Mouse (Mus musculus) Patski (cell line): Measurements from ENCODE around the gene Nin. TPM values are rescaled to one million over a fixed set of nuclear protein-coding genes. Genes with fewer than 3 reads are reported as not detected.

Experiments used
- ATAC-seq: fragments of 100-300 bp; one replicate; pipeline ENCODE4 v1.8.0; 2021
- CTCF ChIA-PET: fragments of 350-600 bp; sonication (Branson Sonifier 250); formaldehyde crosslinking; loops from one replicate; lab custom pipeline; 2022; ENCODE audit warnings: inconsistent platforms; lab: Charles Lee
- POLR2A ChIA-PET: fragments of 350-600 bp; sonication (Branson Sonifier 250); formaldehyde crosslinking; loops from one replicate; lab custom pipeline; 2022; ENCODE audit warnings: antibody characterized with exemption, inconsistent platforms; lab: Charles Lee
- DNase-seq: peaks from one replicate; pipeline ENCODE4 v3.0.0-alpha.2; 2011; ENCODE audit warnings: low read depth, low spot score
- H3K27me3 ChIP-seq: fragments of 371-371 bp; one replicate; pipeline ENCODE4 v1.5.1; 2021
- CTCF ChIP-seq: fragments of 100-300 bp; IDR thresholded peaks from one replicate; pipeline ENCODE4 v1.5.1; 2021
- in situ Hi-C: fragments of 300-500 bp; cut with MboI; formaldehyde crosslinking; loops from 3 replicates; pipeline ENCODE4 v1.11.1; 2018; ENCODE audit warnings: low pct_unique_long_range_greater_than_20kb, mixed read lengths
- polyA plus RNA-seq: library from polyadenylated mRNA; unstranded; gene quantifications from one replicate; pipeline ENCODE4 v1.2.3, GENCODE M21; 2021

The Nin gene
- polyA plus RNA-seq, 1 experiment from 2014 or later: 29.7 TPM

DNA sequence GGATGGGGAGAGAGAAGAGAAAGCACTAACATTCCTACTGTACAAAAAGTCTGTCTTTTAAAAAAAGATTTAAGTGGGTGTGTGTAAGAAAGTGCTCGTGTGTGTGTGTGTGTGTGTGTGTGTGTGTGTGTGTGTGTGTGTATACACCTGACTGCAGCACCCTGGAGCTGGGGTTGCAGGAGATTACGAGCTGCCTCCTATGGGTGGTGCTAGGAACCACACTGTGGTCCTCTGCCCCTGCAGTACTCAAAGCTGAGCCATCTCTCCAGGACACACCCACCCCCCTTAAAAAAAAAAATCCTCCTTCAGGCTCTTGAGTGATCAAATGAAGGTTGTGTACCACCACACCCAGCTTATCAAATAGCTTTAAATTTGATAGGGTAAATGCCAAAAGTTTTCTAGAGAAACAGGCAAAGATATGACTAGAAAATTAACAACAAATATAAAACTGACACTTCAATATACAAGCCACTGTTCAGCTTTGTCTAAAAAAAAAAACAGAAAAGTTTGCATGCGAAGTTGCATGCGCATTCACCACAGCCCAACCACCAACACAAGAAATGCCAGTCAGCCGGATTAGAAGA is 27.6 kb upstream of the Nin start:
- in situ Hi-C loops: loop anchor here (5.0 kb wide), 3 partner anchors 74 to 214 kb away; no protein-coding TSS in a partner anchor
- TF ChIP-seq CTCF: no peak
- DNase-seq (no peak), ATAC-seq (no peak)
- POLR2A ChIA-PET: no interaction called here
- H3K27me3 ChIP-seq: no peaks in the 10 kb centered on the region
- CTCF ChIA-PET: no interaction called here

DNA sequence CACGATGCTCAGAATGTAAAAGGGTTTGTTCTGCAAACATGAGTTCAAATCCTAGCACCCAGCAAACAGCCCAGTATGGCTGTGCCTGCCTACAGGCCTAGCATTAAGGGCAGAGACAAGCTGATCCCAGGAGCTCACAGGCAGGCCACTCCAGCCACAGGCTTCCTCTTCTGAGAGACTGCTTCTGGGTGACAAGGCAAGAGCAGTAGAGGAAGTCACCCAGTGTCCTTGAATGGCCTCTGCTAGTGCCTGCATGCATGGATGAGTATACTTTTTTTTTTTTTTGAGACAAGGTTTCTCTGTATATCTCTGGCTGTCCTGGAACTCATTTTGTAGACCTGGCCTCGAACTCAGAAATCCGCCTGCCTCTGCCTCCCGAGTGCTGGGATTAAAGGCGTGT is 27.0 kb upstream of the Nin start:
- ATAC-seq (no peak), DNase-seq (no peak)
- in situ Hi-C loops: loop anchor here (5.0 kb wide), 3 partner anchors 73 to 213 kb away; no protein-coding TSS in a partner anchor
- H3K27me3 ChIP-seq: no peaks in the 10 kb centered on the region
- ChIA-PET CTCF (no interaction called here), POLR2A (interaction anchor here (0.6 kb wide), 1 partner anchor 24 kb away, joined by 3 read pairs; no protein-coding TSS in a partner anchor)
- TF ChIP-seq CTCF: no peak

DNA sequence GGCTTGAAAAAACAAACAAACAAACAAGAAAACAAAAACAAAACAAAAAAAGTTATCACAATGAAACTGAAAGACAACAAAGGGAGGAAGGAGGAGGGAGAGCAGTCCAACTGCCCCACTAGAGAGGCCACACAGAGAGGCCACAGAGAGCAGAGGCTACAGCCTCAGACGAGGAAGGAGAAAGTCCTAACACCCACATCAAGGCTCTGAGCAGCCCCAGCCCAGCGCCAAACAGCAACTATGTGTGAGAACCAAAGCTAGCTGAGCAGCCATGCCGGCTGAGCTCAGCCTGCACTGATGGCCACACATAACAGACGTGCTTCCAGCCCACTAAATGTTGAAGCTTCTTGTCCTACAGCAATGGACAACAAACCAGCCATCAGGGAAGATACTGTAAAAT is 26.4 kb upstream of the Nin start:
- in situ Hi-C loops: loop anchor here (5.0 kb wide), 3 partner anchors 73 to 213 kb away; no protein-coding TSS in a partner anchor
- TF ChIP-seq CTCF: no peak

DNA sequence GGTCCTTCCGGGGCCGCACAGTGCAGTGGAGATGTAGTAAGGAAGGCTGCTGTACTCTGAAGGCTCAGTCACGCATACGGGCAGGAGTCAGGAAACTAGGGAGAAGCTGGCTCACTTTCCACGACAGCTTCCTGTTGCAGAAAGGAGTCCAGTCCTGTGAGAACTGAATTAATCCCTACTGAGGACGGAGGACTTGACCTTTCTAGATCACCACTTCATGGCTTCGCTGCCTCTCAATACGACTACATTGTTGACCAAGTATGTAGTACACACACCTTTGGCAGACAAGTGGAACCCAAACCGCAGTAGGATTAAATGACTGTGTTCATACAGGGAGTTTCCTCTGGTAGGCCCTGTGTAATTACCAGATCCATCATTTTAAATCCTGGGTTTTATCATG is 24.1 kb upstream of the Nin start:
- no peak for TF ChIP-seq CTCF
- CTCF ChIA-PET: no interaction called here
- in situ Hi-C loops: no loop called here
- no peaks in the 10 kb centered on the region for H3K27me3 ChIP-seq
- POLR2A ChIA-PET: no interaction called here
- DNase-seq (peak; percentile 44), ATAC-seq (peak; percentile 26)

More for the DNA sequence above, 26.4 kb upstream of the Nin start:
- ChIA-PET CTCF (no interaction called here), POLR2A (interaction anchor here (0.6 kb wide), 2 partner anchors 25 to 35 kb away, joined by 3 read pairs; no protein-coding TSS in a partner anchor)
- ATAC-seq: no peak
- no peak for DNase-seq
- H3K27me3 ChIP-seq: no peaks in the 10 kb centered on the region

DNA sequence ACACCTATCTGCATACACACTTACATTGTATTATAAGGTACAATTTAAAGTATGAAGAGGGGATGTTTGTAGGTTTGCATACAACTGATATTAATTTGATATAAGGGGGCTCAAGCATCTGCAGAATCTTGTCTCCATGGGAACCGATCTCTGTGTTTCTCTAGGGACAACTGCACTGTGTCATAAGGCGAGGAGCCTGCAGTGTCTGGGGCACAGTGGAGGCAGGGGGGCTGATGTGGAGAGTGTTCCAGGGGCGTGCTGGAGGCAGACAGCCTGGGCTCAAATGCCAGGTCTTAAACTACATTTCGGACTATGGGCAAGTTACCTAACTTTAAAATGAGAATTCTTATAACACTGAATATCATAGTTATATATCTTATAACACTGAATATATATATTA is 23.6 kb upstream of the Nin start:
- CTCF ChIA-PET: interaction anchor here (1.2 kb wide), 1 partner anchor 9 kb away, joined by 4 read pairs; no protein-coding TSS in a partner anchor
- POLR2A ChIA-PET: interaction anchor here (0.6 kb wide), 1 partner anchor 70 kb away, joined by 3 read pairs; no protein-coding TSS in a partner anchor
- in situ Hi-C loops: no loop called here
- ATAC-seq (no peak), DNase-seq (no peak)
- no peaks in the 10 kb centered on the region for H3K27me3 ChIP-seq
- TF ChIP-seq CTCF: no peak

DNA sequence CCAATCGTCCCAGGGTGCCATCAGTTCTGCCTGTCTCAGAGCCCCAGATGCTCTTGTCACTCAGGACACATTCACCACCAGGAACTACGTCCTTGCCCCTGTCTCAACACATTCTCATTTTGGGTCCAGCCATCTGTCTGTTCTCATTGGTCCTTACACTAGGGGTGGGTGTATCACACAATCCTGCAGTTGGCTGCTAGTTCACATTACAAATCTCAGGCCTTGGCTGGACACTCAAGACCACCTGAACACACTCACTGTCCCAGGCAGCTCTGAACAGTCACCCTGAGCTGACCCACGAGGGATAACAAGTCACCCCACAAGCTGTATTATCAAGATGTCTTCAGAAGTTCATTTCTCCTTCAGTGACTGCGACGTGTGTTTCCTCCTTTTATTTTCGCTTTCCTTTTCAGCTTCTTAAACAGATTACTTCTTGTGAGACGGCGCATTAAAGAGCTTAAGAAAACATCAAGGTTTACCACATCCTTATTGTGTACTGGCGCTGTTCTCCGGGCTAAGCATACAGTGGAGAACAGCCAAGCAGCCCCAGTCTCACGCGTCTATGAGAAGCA is 22.8 kb upstream of the Nin start:
- no peak for TF ChIP-seq CTCF
- ChIA-PET POLR2A (interaction anchor here (0.6 kb wide), 1 partner anchor 69 kb away, joined by 3 read pairs; no protein-coding TSS in a partner anchor), CTCF (interaction anchor here (0.7 to 1.2 kb wide), 2 partner anchors 9 kb away, joined by 3 to 4 read pairs; no protein-coding TSS in a partner anchor)
- in situ Hi-C loops: no loop called here
- DNase-seq (no peak), ATAC-seq (no peak)
- H3K27me3 ChIP-seq: no peaks in the 10 kb centered on the region

DNA sequence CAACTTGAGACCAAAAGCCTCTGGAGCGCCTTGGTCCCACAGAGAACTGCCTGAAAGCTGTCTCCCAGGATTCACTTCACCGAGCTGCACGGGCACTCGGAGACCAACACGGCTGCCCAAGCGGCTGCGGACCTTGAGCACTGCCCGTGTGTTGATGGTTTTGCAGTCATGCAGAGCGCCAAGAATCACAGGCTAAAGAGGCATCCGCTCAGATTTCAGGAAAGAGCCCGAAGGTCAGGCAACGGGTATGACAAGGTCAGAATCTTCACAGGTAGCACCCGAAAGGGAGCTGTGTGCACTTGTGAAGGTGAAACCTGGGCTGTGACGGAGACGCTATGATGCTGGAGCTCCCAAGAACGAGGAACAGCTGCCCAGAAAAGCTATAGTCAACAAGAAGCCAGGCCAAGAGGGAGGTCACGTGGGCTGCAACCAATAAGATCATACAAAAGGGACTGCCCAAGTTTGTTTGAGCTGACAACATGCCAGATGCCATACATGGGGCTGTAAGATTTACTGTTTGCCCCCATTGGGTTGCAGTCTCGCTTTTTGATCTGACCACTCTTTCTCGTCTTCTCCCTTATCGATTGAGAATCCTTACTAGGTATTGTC is 21.2 kb upstream of the Nin start:
- no peak for ATAC-seq
- ChIA-PET POLR2A (no interaction called here), CTCF (no interaction called here)
- no peak for DNase-seq
- in situ Hi-C loops: no loop called here
- TF ChIP-seq CTCF: no peak
- peaks cover 9% of the 10 kb centered on the region for H3K27me3 ChIP-seq

DNA sequence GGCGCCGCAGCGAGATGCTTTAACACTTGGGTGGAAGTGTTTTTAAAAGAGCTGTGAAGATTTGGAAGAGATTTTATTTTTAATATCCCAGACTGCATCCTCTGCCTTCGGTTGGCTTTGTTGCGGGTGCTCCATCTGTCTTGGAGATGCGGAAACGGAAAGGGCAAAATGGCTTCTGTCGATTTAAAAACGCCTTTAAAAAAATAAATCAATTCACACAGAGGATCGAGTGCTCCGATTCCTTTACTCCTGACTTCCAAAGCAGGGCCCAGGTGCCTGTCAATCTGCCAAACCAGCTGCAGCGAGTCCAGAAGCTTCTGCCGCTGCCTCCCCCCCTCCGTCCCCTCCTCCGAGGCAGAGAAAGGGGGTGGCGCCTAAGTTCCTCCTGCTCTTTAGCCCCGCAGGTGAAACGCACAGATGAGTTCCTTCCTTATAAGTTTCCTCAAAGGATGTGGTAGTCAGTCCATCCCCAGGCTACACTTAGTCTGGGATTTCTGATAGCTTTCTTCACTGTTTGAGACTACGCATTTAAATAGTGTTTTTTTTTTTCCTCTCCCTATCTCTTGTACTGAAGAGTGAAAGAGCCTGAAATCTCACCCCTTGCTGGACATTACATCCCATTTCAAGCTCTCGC is 17.6 kb upstream of the Nin start:
- CTCF ChIA-PET: interaction anchor here (1.2 to 1.5 kb wide), 2 partner anchors 13 to 26 kb away, joined by 3 to 5 read pairs; no protein-coding TSS in a partner anchor
- in situ Hi-C loops: no loop called here
- no peak for DNase-seq
- no peak for TF ChIP-seq CTCF
- peaks cover 14% of the 10 kb centered on the region for H3K27me3 ChIP-seq
- POLR2A ChIA-PET: no interaction called here
- ATAC-seq: no peak

DNA sequence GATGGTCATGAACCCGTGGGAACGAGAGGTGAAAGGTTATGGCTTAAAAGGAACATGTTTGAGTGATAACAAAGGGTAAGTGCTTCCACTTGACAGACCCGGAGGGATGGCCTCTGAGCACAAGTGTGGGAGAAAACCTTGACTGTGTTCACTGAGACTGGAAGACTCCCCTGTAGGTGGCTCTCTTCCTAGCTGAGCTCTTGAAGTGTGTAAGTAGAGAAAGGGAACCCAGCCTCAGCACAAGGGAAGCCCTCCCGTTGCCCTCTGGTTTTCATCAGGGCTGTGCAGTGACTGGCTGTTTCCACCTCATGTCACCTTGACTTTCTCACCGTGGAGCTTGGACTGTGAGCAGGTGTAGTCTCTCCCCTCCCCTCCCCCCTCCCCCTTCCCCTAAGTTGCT is 15.6 kb upstream of the Nin start:
- TF ChIP-seq CTCF: no peak
- POLR2A ChIA-PET: no interaction called here
- CTCF ChIA-PET: interaction anchor here (1.2 kb wide), 1 partner anchor 10 kb away, joined by 3 read pairs; no protein-coding TSS in a partner anchor
- H3K27me3 ChIP-seq: peaks cover 20% of the 10 kb centered on the region
- no peak for ATAC-seq
- in situ Hi-C loops: no loop called here
- DNase-seq: no peak

DNA sequence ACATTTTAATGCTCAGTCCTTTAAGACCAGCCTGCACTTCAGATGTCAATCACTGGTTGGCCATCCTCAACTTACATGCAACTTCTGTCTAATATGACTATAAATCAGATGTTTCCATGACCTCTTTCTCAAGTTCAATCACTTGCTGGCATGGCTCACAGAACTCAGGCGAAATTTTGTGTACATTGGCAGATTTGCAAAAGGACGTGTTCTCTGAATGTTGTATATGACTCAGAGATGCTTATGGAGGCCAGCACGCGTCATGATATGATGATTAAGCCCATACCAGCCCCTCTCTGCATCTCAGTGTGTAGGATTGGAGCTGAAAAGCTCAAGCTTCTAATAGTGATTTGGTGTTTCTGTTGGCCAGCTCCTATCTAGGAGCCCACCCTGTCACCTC is 13.1 kb upstream of the Nin start:
- H3K27me3 ChIP-seq: peaks cover 31% of the 10 kb centered on the region
- ATAC-seq (no peak), DNase-seq (no peak)
- in situ Hi-C loops: no loop called here
- ChIA-PET CTCF (no interaction called here), POLR2A (no interaction called here)
- TF ChIP-seq CTCF: no peak
